Mouse (Mus musculus) embryonic fibroblast, embryonic 13.5 days (primary cell): Measurements from ENCODE around the gene Snapc4. TPM values are rescaled to one million over a fixed set of nuclear protein-coding genes. Genes with fewer than 3 reads are reported as not detected.

Experiments used
- H3K27ac ChIP-seq: 2 replicates; pipeline ENCODE4 v1.5.1; 2012; ENCODE audit warnings: low read length, control low read depth, inconsistent platforms; ENCODE audit not compliant: insufficient read depth
- H3K4me1 ChIP-seq: 2 replicates; pipeline ENCODE4 v1.6.1; 2011; ENCODE audit warnings: low read length; ENCODE audit not compliant: control insufficient read depth, insufficient read depth
- H3K4me3 ChIP-seq: 2 replicates; pipeline ENCODE4 v1.5.1; 2011; ENCODE audit warnings: mild to moderate bottlenecking, control low read depth, low read length; ENCODE audit not compliant: insufficient read depth
- CTCF ChIP-seq: IDR thresholded peaks from 2 replicates; pipeline ENCODE4 v1.5.1; 2011; ENCODE audit warnings: mild to moderate bottlenecking, control low read depth, low read length, moderate library complexity, borderline replicate concordance; ENCODE audit not compliant: insufficient read depth
- POLR2A ChIP-seq: IDR thresholded peaks from 2 replicates; pipeline ENCODE4 v1.6.1; 2011; ENCODE audit warnings: low read depth, mild to moderate bottlenecking, control low read depth, low read length, moderate library complexity
- polyA plus RNA-seq: library from polyadenylated mRNA; stranded (reverse); fragments of >200 nt; gene quantifications from 2 replicates; pipeline ENCODE4 v1.2.4, GENCODE M21; 2011; ENCODE audit warnings: low read depth; ENCODE audit not compliant: missing spikeins, insufficient read length

The Snapc4 gene
- polyA plus RNA-seq, 1 experiment, result 27.4 TPM

GRCm38 (mm10) chr2:26408515-26409356, 28.3 kb upstream of the Snapc4 start, which contains the start of gene Inpp5e:
Inpp5e (minus strand) TSS chr2:26409203.
- TF ChIP-seq CTCF, result peak; percentile 82
- TF ChIP-seq POLR2A, result peak; percentile 50
- Histone ChIP-seq H3K4me3 (peak within 1 kb of the TSS; percentile 58), H3K27ac (peak within 1 kb of the TSS; percentile 16), H3K4me1 (peaks cover 17% of the 10 kb centered on the region)

- peaks cover 12% of the 10 kb centered on the region for H3K4me1 ChIP-seq
- no peak overlapping the region for H3K4me3 ChIP-seq
- TF ChIP-seq POLR2A (no peak), CTCF (no peak)
- no peak overlapping the region for H3K27ac ChIP-seq
Observed at GRCm38 (mm10) chr2:26403306-26403705, 22.9 kb upstream of the Snapc4 start.

DNA sequence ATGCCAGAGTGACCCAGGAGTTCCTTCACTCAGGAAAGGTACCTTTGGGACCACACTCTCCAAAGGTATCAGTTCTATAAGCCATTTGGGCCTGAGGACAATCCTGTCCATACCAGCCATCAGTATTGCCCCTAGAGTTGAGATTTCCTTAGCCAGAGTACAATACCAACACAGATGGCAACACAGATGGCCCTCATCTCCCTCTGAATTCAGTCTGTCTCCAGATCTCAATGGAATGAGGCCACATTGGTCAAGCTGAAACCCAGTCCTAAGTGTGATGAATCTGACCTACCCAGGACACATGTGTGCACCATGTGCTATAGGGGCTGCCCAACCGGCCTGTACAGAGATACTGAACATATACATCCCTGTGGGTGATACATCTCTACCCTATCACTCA, 21.8 kb upstream of the Snapc4 start:
- TF ChIP-seq CTCF (no peak), POLR2A (no peak)
- no peak overlapping the region for H3K4me3 ChIP-seq
- peaks cover 5% of the 10 kb centered on the region for H3K4me1 ChIP-seq
- H3K27ac ChIP-seq, result no peak overlapping the region

DNA sequence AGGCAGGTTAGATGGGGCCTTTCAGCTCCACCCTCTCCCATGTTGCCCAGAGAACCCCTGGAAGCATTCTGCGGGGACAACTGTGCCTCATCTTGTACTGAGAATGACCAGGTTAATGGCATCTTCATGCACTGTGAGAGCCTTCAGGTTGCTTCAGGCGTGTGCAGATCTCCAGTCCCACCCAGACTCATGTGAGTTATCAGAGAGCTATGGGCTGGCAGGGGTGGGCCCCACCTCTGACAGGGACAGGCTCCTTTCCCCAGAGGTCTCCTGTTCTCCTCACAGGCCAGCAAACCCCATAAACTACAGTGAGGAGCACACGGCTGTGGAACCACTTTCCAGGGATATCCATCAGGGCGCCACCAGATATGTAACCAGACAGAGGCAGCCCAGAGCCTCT, 20.6 kb upstream of the Snapc4 start:
- Histone ChIP-seq H3K4me3 (no peak overlapping the region), H3K4me1 (no peaks in the 10 kb centered on the region), H3K27ac (no peak overlapping the region)
- TF ChIP-seq CTCF (no peak), POLR2A (no peak)

- no peak for TF ChIP-seq POLR2A
- TF ChIP-seq CTCF, result no peak
- Histone ChIP-seq H3K4me3 (no peak overlapping the region), H3K27ac (no peak overlapping the region), H3K4me1 (no peaks in the 10 kb centered on the region)
Observed at GRCm38 (mm10) chr2:26400296-26400695, 19.8 kb upstream of the Snapc4 start.

- no peak overlapping the region for H3K4me3 ChIP-seq
- TF ChIP-seq CTCF, result no peak
- TF ChIP-seq POLR2A, result no peak
- no peaks in the 10 kb centered on the region for H3K4me1 ChIP-seq
- no peak overlapping the region for H3K27ac ChIP-seq
Observed at GRCm38 (mm10) chr2:26399647-26400046, 19.2 kb upstream of the Snapc4 start.

DNA sequence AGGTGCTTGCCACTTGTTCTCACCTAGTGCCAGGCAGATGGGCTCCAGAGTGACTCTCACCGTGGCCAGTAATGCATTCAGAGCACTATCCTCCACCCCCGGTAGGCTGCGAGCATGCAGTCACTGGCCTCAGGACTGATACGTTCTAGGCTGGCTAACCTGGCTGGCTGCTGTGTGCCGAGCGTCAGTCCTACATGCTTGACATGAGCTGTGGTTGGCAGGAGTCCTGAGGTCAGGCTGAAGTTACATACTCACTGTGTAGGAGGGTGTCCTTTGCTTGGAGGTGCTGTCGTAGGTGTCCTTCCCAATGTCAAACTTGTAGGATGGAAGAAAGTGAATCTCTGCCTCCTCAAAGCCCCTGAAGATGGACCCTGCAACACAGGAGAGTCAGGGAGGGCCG, 18.5 kb upstream of the Snapc4 start:
- no peaks in the 10 kb centered on the region for H3K4me1 ChIP-seq
- no peak overlapping the region for H3K27ac ChIP-seq
- no peak overlapping the region for H3K4me3 ChIP-seq
- TF ChIP-seq POLR2A (no peak), CTCF (no peak)

DNA sequence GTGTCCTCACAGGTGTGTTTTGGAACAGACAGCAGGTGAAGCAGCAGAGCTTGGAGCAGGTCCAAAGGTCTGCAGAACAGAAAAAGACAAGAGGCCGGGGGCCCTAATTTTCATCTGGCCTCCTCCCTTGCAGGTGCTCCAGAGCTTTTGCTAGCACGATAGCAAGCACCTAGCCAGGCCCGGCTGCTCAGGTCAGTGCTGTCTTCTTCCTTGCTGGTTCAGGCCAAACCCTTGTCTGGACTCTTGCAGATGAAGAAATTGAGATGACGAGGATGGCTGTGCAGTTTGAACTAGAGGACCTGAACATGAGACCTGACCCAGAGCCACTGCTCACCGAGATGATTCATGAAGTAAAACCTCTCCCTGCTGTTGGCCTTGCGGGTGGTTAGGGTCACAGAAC, 11.2 kb upstream of the Snapc4 start:
- Histone ChIP-seq H3K4me3 (no peak overlapping the region), H3K4me1 (0 out of 2 replicates have a peak, but pooled peaks cover 7% of the 10 kb centered on the region), H3K27ac (no peak overlapping the region)
- TF ChIP-seq POLR2A (no peak), CTCF (no peak)

DNA sequence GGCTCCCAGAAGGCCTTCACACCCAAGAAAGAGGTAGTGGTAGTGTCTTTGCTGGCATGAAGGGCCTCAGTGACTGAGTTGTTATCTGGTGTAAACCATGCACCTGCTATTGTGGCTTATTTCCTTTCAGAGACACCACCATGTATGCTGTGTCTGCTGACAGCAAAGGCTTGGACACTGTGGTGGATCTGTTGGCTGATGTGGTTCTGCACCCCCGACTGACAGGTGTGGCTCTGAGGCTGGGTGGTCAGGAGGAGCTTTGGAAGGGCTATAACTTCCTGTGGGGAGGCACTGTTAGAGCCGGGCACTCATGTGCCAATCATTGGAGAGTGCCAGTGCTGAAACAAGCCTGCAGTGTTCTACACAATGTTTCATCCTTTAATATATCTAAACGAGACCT, 10.5 kb upstream of the Snapc4 start:
- H3K27ac ChIP-seq, result no peak overlapping the region
- TF ChIP-seq CTCF, result no peak
- TF ChIP-seq POLR2A, result no peak
- no peak overlapping the region for H3K4me3 ChIP-seq
- H3K4me1 ChIP-seq, result 0 out of 2 replicates have a peak, but pooled peaks cover 7% of the 10 kb centered on the region

- H3K27ac ChIP-seq, result 0 out of 2 replicates have a peak within 1 kb of the TSS, but pooled peaks have one; percentile 28
- peak within 1 kb of the TSS; percentile 94 for H3K4me3 ChIP-seq
- no peak for TF ChIP-seq CTCF
- TF ChIP-seq POLR2A, result peak; percentile 81
- H3K4me1 ChIP-seq, result 0 out of 2 replicates have a peak, but pooled peaks cover 7% of the 10 kb centered on the region
Observed at GRCm38 (mm10) chr2:26389154-26389690, 8.8 kb upstream of the Snapc4 start, which contains the start of the genes Entr1 and Pmpca. Entr1 (minus strand) TSS chr2:26389316. Pmpca (plus strand) TSS chr2:26389339.
